Mouse (Mus musculus): Measurements from ENCODE around the gene Inpp5k.

Gene Inpp5k

DNA sequence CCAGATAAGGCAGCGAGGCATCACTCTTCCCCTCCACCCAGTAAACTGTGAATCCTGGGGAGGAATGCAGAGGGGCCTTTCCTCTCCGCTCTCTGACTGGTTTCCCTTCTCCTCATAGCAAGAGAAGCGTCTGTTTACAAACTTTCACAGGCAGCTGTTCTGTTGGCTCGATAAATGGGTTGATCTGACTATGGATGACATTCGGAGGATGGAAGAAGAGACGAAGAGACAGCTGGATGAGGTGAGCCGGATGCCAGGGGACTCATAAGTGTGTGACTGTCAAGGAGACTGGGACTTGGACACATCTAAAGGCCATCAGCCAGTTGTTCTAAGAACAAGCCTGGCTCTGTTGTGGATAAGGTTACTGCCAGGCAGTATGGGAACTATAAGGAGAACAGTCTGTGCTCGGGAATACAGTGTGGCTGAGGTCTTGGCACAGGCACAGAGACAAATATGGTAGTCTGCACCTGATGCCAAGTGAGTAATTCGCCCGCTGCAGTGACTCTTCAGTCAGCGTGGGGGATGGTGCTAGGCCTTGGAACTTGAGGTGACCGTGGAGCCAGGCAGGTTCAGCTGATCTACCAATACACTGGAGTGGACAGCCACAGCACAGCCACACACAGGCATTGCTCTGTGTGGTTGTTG, 10.5 kb upstream of the Inpp5k start:
- peak; percentile 52 for DNase-seq (ENCODE audit: low spot score)

DNA sequence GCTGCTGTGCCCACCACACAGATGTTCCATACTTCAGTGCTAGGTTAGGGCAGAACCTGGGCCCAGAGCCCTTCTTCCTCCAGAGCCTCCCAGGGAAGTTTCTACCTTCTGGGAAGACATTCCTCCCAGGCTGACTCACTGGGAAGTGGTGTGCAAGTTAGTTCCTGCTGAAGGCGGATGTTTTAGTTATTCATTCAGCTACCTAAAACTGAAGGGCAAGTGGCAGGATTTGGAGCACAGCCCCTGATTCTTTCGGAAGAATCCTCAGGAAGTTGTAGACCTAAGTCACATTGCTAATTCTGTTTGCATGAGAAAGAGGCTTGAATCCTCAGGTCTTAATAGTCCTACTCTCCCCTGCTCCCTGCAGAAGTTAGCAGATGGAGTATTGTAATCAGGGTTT, 9.4 kb upstream of the Inpp5k start:
- no peak for DNase-seq (ENCODE audit: low spot score)

DNA sequence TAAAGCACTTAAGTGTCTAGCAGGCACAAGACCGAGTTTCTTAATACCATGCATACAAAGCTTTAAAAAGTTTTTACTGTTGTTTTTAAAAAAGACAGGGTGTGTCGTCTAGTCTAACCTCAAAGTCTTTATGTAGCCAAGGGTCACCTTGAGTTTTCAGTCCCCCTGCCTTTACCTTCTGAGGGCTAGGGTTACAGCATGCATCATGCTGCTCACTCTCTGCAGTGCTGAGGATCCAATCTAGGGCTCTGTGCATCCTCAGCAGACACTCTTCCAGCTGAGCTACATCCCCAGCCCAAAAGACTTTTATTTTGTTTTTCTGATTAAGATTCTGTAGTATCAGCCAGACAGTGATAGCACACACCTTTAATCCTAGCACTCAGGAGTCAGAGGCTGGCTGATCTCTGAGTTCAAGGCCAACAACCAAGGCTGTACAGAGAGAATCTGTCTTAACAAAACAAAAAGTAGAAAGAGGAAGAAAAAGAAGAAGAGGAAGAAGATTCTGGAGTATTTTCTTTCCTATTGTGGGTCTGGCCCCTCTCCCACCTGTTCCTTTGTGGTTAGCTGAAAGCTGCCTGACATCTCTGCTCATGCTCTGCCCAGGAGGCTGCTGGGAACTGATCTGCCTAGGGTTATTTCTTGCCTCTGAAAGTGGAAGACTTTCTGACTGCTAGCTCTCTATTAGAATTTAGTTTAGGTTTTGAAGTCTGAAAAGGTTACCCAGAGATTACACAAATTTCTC, 8.0 kb upstream of the Inpp5k start:
- no peak for DNase-seq (ENCODE audit: low spot score)

DNA sequence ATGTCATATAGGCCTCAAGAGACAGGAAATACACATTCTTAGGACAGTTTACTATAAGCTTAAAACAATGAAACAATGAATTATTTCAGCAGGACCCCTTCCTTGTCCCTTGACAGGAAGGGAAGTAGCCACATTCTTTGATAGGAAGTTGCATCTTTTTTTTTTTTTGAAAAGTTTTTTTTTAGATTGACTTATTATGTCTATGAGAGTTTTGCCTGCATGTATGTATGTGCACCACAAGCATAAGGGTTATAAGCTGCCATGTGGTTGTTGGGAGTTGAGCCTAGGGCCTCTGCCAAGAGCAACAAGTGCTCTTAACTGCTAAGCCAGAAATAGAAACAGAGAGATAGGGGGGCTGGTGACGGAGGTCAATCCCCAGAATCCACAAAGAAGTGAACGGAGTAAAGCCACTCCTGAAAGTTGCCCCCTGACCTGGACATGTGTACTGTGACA, 6.7 kb upstream of the Inpp5k start:
- DNase-seq (ENCODE audit: low spot score), result no peak

DNA sequence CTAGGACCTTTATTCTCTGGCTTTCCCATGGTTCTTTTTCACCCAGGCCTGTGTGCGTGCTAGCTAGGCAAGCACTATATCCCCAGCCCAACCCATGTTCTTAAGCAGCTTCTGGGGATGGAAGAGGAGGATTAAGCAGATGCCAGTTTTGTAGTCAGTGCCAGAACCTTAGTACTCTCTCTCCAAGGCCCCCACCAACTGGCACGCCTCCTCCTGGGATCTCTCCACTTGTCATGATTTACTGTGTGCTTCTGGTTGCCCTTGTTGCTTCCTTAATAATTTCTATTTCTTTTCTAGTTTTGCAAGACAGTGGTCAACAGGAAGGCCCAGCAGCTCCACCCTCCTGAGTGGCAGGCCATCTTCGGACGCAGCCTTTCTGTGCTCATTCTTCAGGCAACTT, 5.0 kb upstream of the Inpp5k start:
- DNase-seq (ENCODE audit: low spot score), result no peak

DNA sequence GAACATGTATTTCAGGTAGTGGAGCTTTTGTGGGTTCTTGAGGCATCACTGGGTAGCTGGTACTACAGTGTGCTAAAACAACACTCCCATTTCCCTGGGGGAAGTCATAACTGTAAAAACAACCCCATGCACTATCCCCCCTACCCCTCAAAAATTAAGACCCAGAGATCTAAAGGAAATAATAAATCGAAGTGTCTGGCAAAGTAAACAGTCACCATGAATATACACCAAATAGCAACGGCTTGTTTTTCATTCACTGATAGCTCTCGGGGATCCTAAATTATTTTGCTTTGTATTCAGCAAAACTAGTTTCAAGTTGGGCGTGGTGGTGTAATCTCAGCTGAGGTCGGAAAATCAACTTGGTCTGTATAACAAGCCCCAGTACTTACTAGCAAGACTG, 690 bp upstream of the Inpp5k start:
- no peak for DNase-seq (ENCODE audit: low spot score)

DNA sequence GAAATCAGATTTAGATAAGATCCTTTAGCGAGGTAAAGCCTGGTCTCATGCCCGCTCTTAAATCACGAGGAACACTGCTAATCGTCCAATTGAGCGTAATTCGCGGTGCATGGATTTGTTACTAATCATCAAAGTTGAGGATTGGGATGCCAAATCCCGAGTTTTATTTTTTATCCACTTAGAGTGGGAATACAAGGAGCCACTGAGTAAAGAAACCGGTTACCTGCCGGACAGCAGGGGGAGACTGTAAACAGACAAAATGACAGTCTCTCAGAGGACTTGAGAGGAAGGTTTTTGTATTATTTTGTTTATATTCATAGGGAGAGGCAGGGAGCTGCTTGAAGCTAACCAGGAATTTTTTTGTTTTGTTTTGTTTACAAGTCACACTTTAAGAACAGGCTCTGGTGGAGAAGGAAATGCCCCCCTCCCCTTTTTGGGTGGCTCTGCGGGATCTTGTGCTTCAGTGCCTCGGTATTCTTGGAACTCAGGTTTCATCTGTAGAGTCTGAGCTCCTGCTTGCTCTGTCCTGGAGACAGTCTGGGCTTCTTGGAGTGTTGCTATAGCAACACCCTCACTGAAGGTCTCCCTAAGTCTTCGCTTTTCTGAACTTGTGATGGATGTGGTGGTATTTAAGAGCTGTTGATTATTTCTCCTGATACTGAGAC, 905 bp downstream of the Inpp5k start:
- peak; percentile 45 for DNase-seq (ENCODE audit: low spot score)

DNA sequence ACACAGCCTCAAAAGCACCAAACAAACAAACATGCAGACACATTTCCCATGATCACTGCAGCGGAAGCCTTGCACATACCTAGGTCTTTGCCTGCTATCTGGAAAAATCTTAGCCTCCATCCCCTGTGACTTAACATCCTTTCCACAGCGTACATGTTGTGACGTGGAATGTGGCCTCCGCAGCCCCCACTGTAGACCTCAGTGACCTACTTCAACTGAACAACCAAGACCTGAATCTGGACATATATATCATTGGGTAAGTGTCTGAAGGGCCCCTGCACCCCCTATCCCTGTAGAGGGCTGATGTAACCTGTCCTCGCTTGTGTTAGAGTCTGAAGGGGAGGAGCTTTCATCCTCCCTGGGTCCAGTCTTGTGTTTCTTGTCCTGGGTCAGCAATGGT, 2.1 kb downstream of the Inpp5k start:
- DNase-seq (ENCODE audit: low spot score), result no peak

DNA sequence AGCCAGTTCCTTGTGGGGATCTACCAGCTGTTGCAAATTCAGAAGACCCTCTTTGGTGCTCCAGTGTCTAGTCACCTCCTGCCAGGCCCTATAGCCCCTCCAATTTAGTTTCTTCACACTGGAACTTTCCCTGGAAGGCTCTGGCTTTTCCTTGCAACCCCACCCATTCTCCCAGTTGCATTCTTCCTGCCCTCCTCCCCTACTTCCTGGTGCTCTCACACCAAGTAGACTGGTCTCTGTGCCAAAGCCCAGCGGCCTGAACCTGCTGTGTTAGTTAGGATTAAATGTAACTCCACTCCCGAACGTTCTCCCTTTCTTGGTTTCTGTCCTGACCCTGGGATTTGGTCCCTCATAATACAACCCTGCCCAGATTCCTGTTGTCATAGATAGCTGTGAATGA, 4.0 kb downstream of the Inpp5k start:
- no peak for DNase-seq (ENCODE audit: low spot score)

DNA sequence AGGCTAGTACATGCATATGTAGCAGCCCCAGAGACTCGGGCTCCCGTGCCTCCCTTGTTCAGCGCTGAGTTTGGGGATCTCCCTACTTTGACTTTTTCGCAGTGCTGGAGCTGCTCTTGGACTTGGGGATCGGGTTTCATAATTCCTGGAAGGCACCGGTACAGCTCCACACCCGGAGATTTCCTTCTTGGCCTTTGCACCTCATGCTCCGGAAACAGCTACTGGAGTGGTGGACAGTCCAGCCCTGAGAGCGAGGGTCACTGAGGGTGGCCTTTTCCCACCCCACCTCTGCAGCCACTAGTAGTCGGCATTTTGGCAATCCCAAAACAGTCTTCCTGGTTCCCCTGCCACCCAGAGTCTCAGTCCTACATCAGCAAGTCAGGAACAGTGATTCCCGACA, 4.5 kb downstream of the Inpp5k start:
- no peak for DNase-seq (ENCODE audit: low spot score)

DNA sequence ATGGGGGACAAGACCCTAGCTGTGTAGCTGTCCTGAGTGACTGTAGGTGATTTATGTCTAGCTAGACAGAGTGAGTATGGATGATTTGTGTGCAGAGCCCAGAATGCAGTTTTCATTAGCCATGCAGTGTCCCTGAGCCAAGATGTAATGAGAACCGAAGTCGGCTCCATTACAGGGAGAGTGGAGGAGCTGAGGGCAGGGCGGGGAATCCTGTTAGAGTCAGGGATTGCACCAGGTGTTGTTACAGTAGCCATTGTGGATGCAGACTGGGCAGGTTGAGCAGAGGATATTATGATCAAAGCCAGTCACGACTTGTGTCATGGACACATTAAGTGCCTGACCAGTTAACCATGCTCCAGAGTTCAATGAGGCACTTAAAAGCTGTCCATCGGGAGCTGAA, 12.5 kb downstream of the Inpp5k start:
- no peak for DNase-seq (ENCODE audit: low spot score)

DNA sequence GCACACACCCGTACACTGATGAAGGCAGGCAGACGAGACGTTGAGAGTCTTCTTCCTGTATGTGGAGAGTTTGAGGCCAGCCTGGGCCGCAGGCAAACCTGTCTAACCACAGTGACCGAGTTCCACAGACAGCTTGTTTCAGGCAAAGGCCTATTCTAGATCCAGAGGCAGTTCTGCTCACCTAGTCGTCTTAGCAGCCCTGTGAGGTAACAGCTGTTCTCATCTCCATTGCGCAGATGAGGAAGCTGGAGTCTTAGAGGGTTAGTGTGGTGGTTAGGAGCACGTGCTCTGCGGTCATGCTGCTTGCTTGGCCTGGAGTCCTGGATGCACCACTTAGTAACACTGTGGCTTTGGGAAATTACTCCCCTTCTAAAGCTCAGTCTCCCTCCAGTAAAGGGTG, 13.9 kb downstream of the Inpp5k start:
- no peak for DNase-seq (ENCODE audit: low spot score)

DNA sequence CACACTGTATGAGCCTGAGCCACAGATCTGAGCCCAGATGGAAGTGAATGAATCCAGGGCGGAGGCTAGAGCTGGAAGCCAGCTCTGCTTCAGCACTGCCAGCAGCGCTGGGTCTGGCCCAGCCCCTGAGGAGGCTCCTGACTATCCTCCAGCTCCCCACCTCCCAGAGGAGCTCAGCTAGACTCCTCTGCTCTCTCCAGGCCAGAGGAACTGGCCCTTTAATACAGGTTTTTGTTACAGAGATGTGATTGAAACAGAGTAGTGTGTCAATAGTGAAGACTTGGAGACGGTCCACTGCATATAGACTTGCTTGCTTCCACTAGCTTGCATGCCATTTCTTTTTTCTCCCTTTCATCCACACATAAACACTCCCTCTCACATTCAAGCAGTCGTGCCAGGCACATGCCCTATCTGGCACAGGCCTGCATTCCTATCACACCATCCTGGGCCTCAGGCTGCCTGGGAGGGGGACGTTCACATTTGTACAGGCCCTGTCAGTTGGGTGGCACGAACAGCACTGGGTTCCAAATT, 17.0 kb downstream of the Inpp5k start:
- DNase-seq (ENCODE audit: low spot score), result peak; percentile 60

DNA sequence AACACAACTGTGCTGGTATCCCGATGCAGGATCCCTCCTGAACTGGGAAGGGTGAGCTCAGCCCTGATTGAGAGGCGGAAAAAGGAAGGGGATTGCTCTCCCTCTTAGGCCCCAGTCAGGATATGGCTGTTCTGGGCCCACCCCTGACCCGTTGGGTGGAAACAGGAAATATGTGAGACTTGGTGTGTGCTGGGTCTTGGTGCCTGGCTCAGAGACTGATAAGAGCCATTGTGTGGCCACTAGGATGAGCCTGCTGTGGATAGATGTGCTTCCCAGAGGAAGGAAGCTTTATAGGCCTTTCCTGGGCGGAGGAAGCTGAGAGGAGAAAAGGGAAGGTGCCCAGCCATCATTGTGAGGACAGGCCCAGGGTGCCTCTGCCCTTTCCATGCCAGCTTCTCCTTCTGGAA, 18.4 kb downstream of the Inpp5k start:
- no peak for DNase-seq (ENCODE audit: low spot score)

DNA sequence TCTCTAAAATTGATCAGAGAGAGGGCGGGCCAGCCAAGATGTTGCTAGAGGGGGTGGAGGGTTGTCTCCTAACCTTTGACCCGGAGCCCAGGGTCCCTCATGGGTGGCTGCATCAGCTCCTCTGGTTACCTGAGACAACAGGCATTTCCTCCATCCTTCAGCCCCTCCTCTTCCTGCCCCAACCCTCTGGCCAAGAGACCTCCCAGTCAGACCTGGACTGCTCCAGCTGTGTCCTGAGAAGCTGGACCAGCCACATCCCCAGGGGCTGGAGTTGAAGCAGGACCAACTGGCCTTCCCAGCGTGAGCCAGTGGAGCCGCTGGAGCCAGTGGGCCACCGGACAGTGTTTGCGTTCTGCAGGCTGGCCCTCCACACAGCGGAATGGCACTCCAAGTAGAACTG, 19.5 kb downstream of the Inpp5k start, which contains the start of gene Myo1c:
TSS of gene Myo1c (plus strand) at position 194 of the 400 bp plus-strand sequence.
- no peak for DNase-seq (ENCODE audit: low spot score)

DNA sequence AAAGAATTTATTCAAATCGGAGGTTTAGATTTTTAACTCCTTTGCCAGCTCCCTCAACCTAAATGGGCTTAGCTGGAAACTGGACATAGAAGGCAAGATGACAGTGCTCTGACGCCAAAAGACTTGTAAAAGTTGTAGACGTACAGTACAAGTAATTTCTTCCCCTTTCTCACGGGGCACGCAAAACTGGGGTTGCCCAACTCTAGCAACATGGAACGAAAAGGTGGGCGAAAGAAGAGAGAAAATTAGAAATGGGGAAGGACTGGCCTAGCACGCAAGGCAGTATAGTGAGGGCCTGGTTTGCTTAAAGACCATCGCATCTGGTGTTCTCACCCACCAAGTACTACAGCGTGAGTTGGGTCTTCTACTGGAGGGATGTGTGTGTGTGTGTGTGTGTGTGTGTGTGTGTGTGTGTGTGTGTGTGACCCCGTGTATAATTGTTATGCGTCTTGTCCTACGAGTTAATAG, 20.2 kb downstream of the Inpp5k start:
- no peak for DNase-seq (ENCODE audit: low spot score)

DNA sequence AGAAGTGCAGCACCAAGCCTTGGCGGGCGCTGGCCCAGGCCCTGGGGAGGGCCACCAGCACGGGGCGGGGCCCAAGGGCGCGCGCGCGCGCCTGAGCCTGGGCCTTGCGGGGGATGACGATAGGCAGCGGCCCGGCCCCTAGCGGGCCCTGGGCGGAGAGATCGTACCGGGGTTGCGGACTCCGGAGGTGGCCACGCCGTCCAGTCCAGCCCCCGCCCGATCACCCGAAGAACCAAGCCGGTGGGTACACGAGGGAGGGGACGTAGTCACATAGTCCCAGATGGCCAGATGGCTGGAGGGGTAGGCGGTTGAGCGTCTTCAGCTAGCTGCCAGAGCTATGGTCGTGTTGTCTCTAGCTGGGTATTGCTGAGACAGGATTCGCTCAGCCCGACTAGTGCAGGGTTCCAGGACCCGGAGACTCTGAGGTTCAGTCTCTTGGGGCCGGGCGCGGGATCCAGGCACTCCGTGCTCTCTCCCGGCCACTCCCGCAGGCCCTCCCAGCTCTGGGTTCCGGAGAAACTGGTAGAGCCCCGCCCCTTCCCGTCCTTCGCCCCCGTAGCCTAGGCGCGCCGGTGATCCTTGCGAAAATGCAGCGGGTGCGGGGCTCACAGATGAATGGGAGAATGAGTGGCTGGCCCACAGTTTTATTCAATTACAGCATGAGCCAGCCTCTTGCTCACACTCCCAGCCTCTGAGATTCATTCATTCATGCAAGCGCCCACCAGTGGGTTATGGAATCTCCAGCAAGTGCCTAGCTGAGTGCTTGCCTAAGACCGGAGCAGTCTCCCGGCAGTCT, 20.8 kb downstream of the Inpp5k start:
- peak; percentile 84 for DNase-seq (ENCODE audit: low spot score)

DNA sequence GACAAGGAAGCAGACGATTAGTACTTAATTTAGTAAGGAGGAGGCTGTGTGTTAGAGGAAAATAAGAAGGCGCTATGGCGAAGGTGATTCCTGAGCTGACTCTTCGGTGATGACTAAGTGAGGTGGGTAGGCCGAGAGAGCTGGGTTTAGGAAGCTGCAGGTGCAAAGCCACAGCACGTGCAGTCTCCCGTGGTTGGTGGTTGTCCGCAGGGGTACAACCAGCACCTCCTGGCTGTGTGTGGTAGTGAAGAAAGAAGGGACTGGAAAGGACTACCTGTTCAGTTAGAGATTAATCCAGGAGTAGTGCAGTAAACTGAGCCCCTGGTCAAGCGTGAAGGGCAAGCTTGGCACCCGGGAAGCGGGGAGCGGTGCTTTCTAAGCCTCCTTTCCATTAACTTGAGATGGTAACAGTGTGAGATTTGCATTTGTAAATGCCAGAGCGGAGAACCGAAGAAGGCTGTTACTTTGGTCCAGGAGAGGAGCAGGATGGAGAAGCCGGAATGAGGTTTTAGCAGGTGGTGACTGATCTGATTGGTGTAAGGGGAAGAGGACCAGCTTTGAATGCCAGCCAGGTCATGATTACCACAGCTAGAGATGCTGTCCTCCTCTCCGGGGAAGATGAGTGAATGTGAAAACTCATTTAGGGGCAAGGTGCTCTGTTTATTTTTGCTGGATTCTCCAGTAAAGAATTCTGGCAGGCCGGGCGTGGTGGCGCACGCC, 21.6 kb downstream of the Inpp5k start:
- peak; percentile 44 for DNase-seq (ENCODE audit: low spot score)

DNA sequence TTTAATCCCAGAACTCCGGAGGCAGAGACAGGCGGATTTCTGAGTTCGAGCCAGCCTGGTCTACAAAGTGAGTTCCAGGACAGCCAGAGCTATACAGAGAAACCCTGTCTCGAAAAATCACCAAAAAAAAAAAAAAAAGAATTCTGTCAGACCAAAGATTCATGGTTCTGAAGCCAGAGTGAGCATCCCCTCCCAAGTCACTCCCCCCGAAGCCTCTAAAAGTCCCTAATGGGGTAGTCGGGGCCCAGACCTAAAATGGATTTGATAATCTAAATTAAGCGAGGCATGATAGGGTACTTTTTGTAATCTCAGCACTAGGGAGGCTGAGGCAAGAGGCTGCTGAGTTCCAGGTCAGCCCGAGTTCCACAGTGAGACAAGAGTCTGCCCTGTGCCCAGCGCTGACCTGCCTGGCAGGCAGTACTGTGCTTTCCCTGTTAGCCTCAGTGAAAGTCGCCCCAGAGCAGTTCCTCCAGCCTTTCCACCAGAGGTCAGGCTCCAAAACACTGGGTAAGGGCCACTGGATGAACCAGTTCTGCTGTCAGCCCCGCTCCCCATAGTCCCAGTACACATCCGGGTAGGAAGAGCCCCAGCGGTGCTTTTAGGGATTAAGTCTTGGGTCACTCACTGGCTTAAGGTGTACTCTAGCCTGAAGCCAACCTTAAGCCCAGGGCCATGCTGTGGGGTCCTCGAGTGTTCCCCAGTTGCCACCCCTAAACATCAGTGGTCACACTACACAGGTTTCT, 22.3 kb downstream of the Inpp5k start:
- peak; percentile 72 for DNase-seq (ENCODE audit: low spot score)

DNA sequence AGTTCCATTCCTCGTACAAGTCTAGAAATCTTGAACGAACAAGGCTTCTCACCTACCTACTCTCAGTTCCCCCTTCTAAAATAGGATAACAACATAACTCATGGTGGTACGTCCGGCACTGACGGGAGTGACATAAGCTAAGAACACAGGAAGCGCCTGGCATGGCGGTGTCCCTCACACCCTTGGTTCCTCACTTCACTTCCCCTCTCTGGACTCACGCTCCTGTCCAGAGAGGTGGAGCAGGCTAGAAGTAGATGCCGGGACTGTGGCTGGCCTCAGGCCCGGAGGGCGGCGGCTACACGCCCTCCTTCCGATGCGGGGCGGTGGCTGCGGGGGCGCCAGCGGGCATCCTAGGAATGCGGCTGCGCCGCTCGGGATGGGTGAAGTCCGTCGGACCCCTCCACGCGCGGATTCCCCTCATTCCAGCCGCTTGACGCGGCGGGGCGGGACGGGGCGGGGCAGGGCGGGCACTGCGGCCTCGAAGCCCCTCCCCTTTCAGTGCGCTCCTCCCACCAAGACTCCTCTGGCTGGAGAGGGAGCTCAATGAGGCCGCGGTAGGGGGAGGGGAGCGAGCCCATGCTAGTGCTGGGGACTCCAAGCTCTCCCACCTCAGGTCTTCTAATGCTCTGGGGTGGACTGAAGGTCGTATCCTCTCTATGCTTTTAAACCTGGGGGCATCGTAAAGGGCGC, 23.1 kb downstream of the Inpp5k start:
- DNase-seq (ENCODE audit: low spot score), result peak; percentile 90

Measured in urinary bladder, postnatal 14 days (tissue).